Mouse (Mus musculus) C2C12 (cell line): ENCODE results near the gene Map4k5. TPM values are rescaled to one million over a fixed set of nuclear protein-coding genes. Genes with fewer than 3 reads are reported as not detected.

Experiments
- H3K27me3 ChIP-seq: one replicate; pipeline ENCODE4 v1.6.1; 2011; ENCODE audit not compliant: control insufficient read depth, insufficient read depth, insufficient read length
- H3K36me3 ChIP-seq: one replicate; pipeline ENCODE4 v1.6.1; 2011; ENCODE audit not compliant: control insufficient read depth, insufficient read depth
- H3K4me3 ChIP-seq: one replicate; pipeline ENCODE4 v1.5.1; 2011; ENCODE audit warnings: mild to moderate bottlenecking, control low read depth; ENCODE audit not compliant: poor library complexity, insufficient read depth, severe bottlenecking
- H3K79me2 ChIP-seq: one replicate; pipeline ENCODE4 v1.6.1; 2011; ENCODE audit not compliant: control insufficient read depth, insufficient read depth
- H3K79me3 ChIP-seq: one replicate; pipeline ENCODE4 v1.6.1; 2011; ENCODE audit warnings: low read depth, control low read depth
- H3ac ChIP-seq: one replicate; pipeline ENCODE3; 2011; ENCODE audit warnings: low read depth; ENCODE audit not compliant: control insufficient read depth, insufficient read length
- CEBPB ChIP-seq: IDR thresholded peaks from one replicate; pipeline ENCODE4 v1.6.1; 2011; ENCODE audit warnings: low read depth, mild to moderate bottlenecking, control low read depth, moderate library complexity
- CTCF ChIP-seq: IDR thresholded peaks from one replicate; pipeline ENCODE4 v1.5.1; 2011; ENCODE audit not compliant: control insufficient read depth, insufficient read depth, insufficient read length
- FOSL1 ChIP-seq: IDR thresholded peaks from one replicate; pipeline ENCODE4 v1.8.0; 2011; ENCODE audit warnings: mild to moderate bottlenecking, low read length; ENCODE audit not compliant: poor library complexity, insufficient read depth, severe bottlenecking
- MAX ChIP-seq: IDR thresholded peaks from one replicate; pipeline ENCODE4 v1.6.1; 2011; ENCODE audit warnings: mild to moderate bottlenecking, control low read depth
- MYOD1 ChIP-seq: IDR thresholded peaks from one replicate; pipeline ENCODE4 v1.6.1; 2011; ENCODE audit warnings: low read depth; ENCODE audit not compliant: control insufficient read depth, insufficient read length
- MYOG ChIP-seq: IDR thresholded peaks from one replicate; pipeline ENCODE4 v1.6.1; 2011; ENCODE audit not compliant: control insufficient read depth, insufficient read length; ENCODE audit errors: extremely low read depth
- USF1 ChIP-seq: IDR thresholded peaks from one replicate; pipeline ENCODE4 v1.6.1; 2011; ENCODE audit warnings: low read depth, mild to moderate bottlenecking, control low read depth, moderate library complexity
- polyA plus RNA-seq: library from polyadenylated mRNA; unstranded; fragments of >200 nt; fragmentation: generic; extraction: Trizol; gene quantifications from one replicate; pipeline ENCODE4 v1.2.1, GENCODE M21; 2012; ENCODE audit warnings: missing spikeins

The Map4k5 gene
- polyA plus RNA-seq, 1 experiment, result 8.3 TPM

- Histone ChIP-seq H3K79me3 (no peaks in the 10 kb centered on the region), H3K79me2 (no peaks in the 10 kb centered on the region), H3K4me3 (no peak overlapping the region), H3K36me3 (peaks cover 29% of the 10 kb centered on the region), H3ac (no peak overlapping the region), H3K27me3 (no peaks in the 10 kb centered on the region)
- TF ChIP-seq MYOG, result no peak
- TF ChIP-seq MAX, result no peak
- no peak for TF ChIP-seq CTCF
- no peak for TF ChIP-seq USF1
- TF ChIP-seq FOSL1, result no peak
- TF ChIP-seq CEBPB, result no peak
- no peak for TF ChIP-seq MYOD1
Measured at GRCm38 (mm10) chr12:69831239-69831910, 61.6 kb downstream of the Map4k5 start.

GRCm38 (mm10) chr12:69828214-69828613 lies 64.8 kb downstream of the Map4k5 start:
- peaks cover 51% of the 10 kb centered on the region for H3K36me3 ChIP-seq

GRCm38 (mm10) chr12:69824881-69825597 lies 68.0 kb downstream of the Map4k5 start:
- Histone ChIP-seq H3K27me3 (no peaks in the 10 kb centered on the region), H3K36me3 (peaks cover 71% of the 10 kb centered on the region), H3ac (no peak overlapping the region), H3K79me2 (no peaks in the 10 kb centered on the region), H3K4me3 (no peak overlapping the region), H3K79me3 (no peaks in the 10 kb centered on the region)
- no peak for TF ChIP-seq FOSL1
- TF ChIP-seq MYOD1, result no peak
- no peak for TF ChIP-seq USF1
- TF ChIP-seq MAX, result no peak

More at GRCm38 (mm10) chr12:69828214-69828613, 64.8 kb downstream of the Map4k5 start:
- H3K79me2 ChIP-seq, result no peaks in the 10 kb centered on the region
- no peaks in the 10 kb centered on the region for H3K79me3 ChIP-seq
- no peaks in the 10 kb centered on the region for H3K27me3 ChIP-seq
- H3K4me3 ChIP-seq, result no peak overlapping the region
- no peak overlapping the region for H3ac ChIP-seq
- TF ChIP-seq MYOD1 (no peak), CEBPB (no peak), MYOG (no peak), CTCF (no peak), FOSL1 (no peak), USF1 (no peak), MAX (no peak)

- H3ac ChIP-seq, result no peak overlapping the region
- H3K36me3 ChIP-seq, result peaks cover 62% of the 10 kb centered on the region
- H3K79me2 ChIP-seq, result no peaks in the 10 kb centered on the region
- no peaks in the 10 kb centered on the region for H3K27me3 ChIP-seq
- no peaks in the 10 kb centered on the region for H3K79me3 ChIP-seq
- no peak overlapping the region for H3K4me3 ChIP-seq
- TF ChIP-seq MAX, result no peak
- TF ChIP-seq USF1, result no peak
- TF ChIP-seq CEBPB, result no peak
- no peak for TF ChIP-seq CTCF
- no peak for TF ChIP-seq MYOG
- TF ChIP-seq MYOD1, result no peak
- no peak for TF ChIP-seq FOSL1
Measured at GRCm38 (mm10) chr12:69814272-69814671, 78.7 kb downstream of the Map4k5 start.

- H3K36me3 ChIP-seq, result peaks cover 67% of the 10 kb centered on the region
- H3K4me3 ChIP-seq, result no peak overlapping the region
- H3K27me3 ChIP-seq, result no peaks in the 10 kb centered on the region
- no peak overlapping the region for H3ac ChIP-seq
- TF ChIP-seq CEBPB (no peak), MYOD1 (no peak), USF1 (no peak), MYOG (no peak), FOSL1 (no peak)
- H3K79me3 ChIP-seq, result no peaks in the 10 kb centered on the region
- H3K79me2 ChIP-seq, result no peaks in the 10 kb centered on the region
Measured at GRCm38 (mm10) chr12:69813596-69813995, 79.4 kb downstream of the Map4k5 start.
